Mouse (Mus musculus): ENCODE data around the gene Olfr430. TPM values are rescaled to one million over a fixed set of nuclear protein-coding genes. Genes with fewer than 3 reads are reported as not detected.
"Not testable (repeated sequence)": the region's sequence is repeated elsewhere in the genome, so short reads cannot be mapped to it uniquely, and the experiment has no call there.

The Olfr430 gene
- total RNA-seq (2022), result not detected

GRCm38 (mm10) chr1:174066305-174066704 lies at the start of gene Olfr430:
Gene Olfr430, plus strand, starts transcription at chr1:174066605.
- no peak for DNase-seq

- no peak for DNase-seq
Measured at GRCm38 (mm10) chr1:174031698-174032097, 34.7 kb upstream of the Olfr430 start, which contains the start of gene Ifi205. Gene Ifi205, minus strand, starts transcription at chr1:174031810.

GRCm38 (mm10) chr1:174035841-174036240 lies 30.6 kb upstream of the Olfr430 start:
- DNase-seq, result no peak

- no peak for DNase-seq
Measured at GRCm38 (mm10) chr1:174038480-174038879, 27.9 kb upstream of the Olfr430 start.

- peak; percentile 13 for DNase-seq
Measured at GRCm38 (mm10) chr1:174040523-174041177, 25.8 kb upstream of the Olfr430 start, which contains the start of gene Olfr433. Gene Olfr433, plus strand, starts transcription at chr1:174040705.

GRCm38 (mm10) chr1:174042091-174042884 lies 24.1 kb upstream of the Olfr430 start:
- DNase-seq, result not testable (repeated sequence)

- no peak for DNase-seq
Measured at GRCm38 (mm10) chr1:174044431-174044830, 22.0 kb upstream of the Olfr430 start.

- DNase-seq, result not testable (repeated sequence)
Measured at GRCm38 (mm10) chr1:174048227-174048626, 18.2 kb upstream of the Olfr430 start.

GRCm38 (mm10) chr1:174048893-174049292 lies 17.5 kb upstream of the Olfr430 start, which contains the start of gene Olfr432:
Gene Olfr432, plus strand, starts transcription at chr1:174049205.
- DNase-seq, result no peak

GRCm38 (mm10) chr1:174049357-174049756 lies 17.0 kb upstream of the Olfr430 start:
- DNase-seq, result not testable (repeated sequence)

- DNase-seq, result no peak
Measured at GRCm38 (mm10) chr1:174050532-174050931, 15.9 kb upstream of the Olfr430 start.

GRCm38 (mm10) chr1:174051515-174051914 lies 14.9 kb upstream of the Olfr430 start:
- DNase-seq, result no peak

GRCm38 (mm10) chr1:174051931-174052536 lies 14.4 kb upstream of the Olfr430 start:
- no peak for DNase-seq

- DNase-seq, result no peak
Measured at GRCm38 (mm10) chr1:174052981-174053380, 13.4 kb upstream of the Olfr430 start.

GRCm38 (mm10) chr1:174055248-174055647 lies 11.2 kb upstream of the Olfr430 start:
- no peak for DNase-seq

- DNase-seq, result no peak
Measured at GRCm38 (mm10) chr1:174084031-174084430, 17.6 kb downstream of the Olfr430 start, which contains the start of gene Olfr429. Gene Olfr429, plus strand, starts transcription at chr1:174084331.

GRCm38 (mm10) chr1:174096591-174096990 lies 30.2 kb downstream of the Olfr430 start, which contains the start of gene Olfr427:
Gene Olfr427, plus strand, starts transcription at chr1:174096891.
- no peak for DNase-seq

- DNase-seq, result no peak
Measured at GRCm38 (mm10) chr1:174103735-174104134, 37.3 kb downstream of the Olfr430 start.

GRCm38 (mm10) chr1:174121062-174121461 lies 54.7 kb downstream of the Olfr430 start, which contains the start of gene Olfr231:
Gene Olfr231, minus strand, starts transcription at chr1:174121162.
- no peak for DNase-seq
